Mouse (Mus musculus): Measurements from ENCODE around the gene Zfp628. TPM values are rescaled to one million over a fixed set of nuclear protein-coding genes. Genes with fewer than 3 reads are reported as not detected.

Zfp628 gene
- polyA plus RNA-seq, 1 experiment from 2014 or later, result 5.1 TPM

DNA sequence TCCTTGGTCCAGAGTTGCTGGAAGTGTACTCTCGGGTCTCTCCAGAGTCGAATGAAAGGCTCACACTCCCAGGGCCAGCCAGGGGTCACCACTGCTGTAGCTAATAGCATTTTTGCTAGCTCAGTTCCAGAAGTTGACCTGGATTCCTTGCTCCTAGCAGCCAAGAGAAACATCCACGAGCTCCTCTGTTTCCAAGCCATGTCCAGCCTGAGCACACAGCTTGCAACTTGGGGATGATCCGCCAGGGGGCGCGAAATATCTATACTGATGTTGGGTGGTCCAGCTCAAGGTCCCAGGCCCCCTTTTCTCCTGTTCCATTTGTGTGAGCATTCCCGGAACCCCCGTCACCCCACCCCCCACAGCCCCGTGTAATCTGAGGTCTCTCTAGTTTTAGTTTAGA lies 3.5 kb upstream of the Zfp628 start:
- DNase-seq (peak; percentile 84), ATAC-seq (ENCODE audit: low FRiP score, low TSS enrichment) (no peak)
- Histone ChIP-seq H3K4me1 (ENCODE audit: control insufficient read depth, insufficient read depth, low read length) (peaks cover 10% of the 10 kb centered on the region), H3K4me3 (replicated peaks; ENCODE audit: low read depth, low read length) (no peak overlapping the region), H3K27me3 (ENCODE audit: control insufficient read depth, insufficient read depth, low read length) (no peaks in the 10 kb centered on the region), H3K36me3 (ENCODE audit: control insufficient read depth, insufficient read depth, low read length) (no peaks in the 10 kb centered on the region), H3K4me2 (ENCODE audit: low read length) (0 out of 2 replicates have a peak overlapping the region, but pooled peaks have one; percentile 11), H3K9me3 (ENCODE audit: control insufficient read depth, low read length) (no peaks in the 10 kb centered on the region), H3K9ac (replicated peaks; ENCODE audit: low read length) (no peak overlapping the region), H3K27ac (replicated peaks; ENCODE audit: low read depth, low read length) (no peak overlapping the region)
- 36% methylated on average over 9 of the region's 9 CpGs for WGBS

- H3K9me3 ChIP-seq (ENCODE audit: control insufficient read depth, low read length), result no peaks in the 10 kb centered on the region
- 0 out of 2 replicates have a peak overlapping the region, but pooled peaks have one; percentile 11 for H3K4me2 ChIP-seq (ENCODE audit: low read length)
- peak; percentile 24 for DNase-seq
- no peaks in the 10 kb centered on the region for H3K36me3 ChIP-seq (ENCODE audit: control insufficient read depth, insufficient read depth, low read length)
- H3K9ac ChIP-seq (replicated peaks; ENCODE audit: low read length), result no peak overlapping the region
- 62% methylated on average over 5 of the region's 5 CpGs for WGBS
- H3K4me3 ChIP-seq (replicated peaks; ENCODE audit: low read depth, low read length), result no peak overlapping the region
- H3K4me1 ChIP-seq (ENCODE audit: control insufficient read depth, insufficient read depth, low read length), result peaks cover 17% of the 10 kb centered on the region
- no peaks in the 10 kb centered on the region for H3K27me3 ChIP-seq (ENCODE audit: control insufficient read depth, insufficient read depth, low read length)
- ATAC-seq (ENCODE audit: low FRiP score, low TSS enrichment), result no peak
- no peak overlapping the region for H3K27ac ChIP-seq (replicated peaks; ENCODE audit: low read depth, low read length)
Observed at GRCm38 (mm10) chr7:4912248-4912647, 2.8 kb upstream of the Zfp628 start.

- WGBS, result 17% methylated on average over 14 of the region's 14 CpGs
- peak overlapping the region; percentile 64 for H3K4me2 ChIP-seq (ENCODE audit: low read length)
- peak overlapping the region; percentile 99 for H3K27ac ChIP-seq (replicated peaks; ENCODE audit: low read depth, low read length)
- no peaks in the 10 kb centered on the region for H3K27me3 ChIP-seq (ENCODE audit: control insufficient read depth, insufficient read depth, low read length)
- peak overlapping the region; percentile 60 for H3K4me3 ChIP-seq (replicated peaks; ENCODE audit: low read depth, low read length)
- H3K9ac ChIP-seq (replicated peaks; ENCODE audit: low read length), result peak overlapping the region; percentile 77
- H3K36me3 ChIP-seq (ENCODE audit: control insufficient read depth, insufficient read depth, low read length), result peaks cover 32% of the 10 kb centered on the region
- peaks cover 20% of the 10 kb centered on the region for H3K4me1 ChIP-seq (ENCODE audit: control insufficient read depth, insufficient read depth, low read length)
- peak; percentile 53 for ATAC-seq (ENCODE audit: low FRiP score, low TSS enrichment)
- H3K9me3 ChIP-seq (ENCODE audit: control insufficient read depth, low read length), result no peaks in the 10 kb centered on the region
- DNase-seq, result peak; percentile 71
Observed at GRCm38 (mm10) chr7:4915669-4916416, 826 bp downstream of the Zfp628 start.

DNA sequence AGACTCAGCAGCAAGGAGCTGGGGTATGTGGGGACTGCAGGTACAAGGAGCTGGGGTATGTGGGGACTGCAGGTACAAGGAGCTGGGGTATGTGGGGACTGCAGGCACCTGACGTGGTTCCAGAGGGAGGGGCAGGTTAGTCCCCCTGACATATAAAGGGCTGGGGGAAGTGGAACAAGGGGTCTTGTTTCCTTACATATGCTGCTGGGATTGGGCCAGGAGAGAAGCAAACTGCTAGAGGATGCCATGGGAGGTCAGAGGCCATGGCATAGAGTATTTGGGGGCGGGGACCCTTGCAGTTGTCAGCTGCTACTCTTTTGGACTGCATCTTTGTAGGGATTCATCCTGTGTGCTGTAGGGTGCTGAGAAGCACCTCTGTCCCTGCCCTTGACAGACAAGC lies 2.5 kb downstream of the Zfp628 start:
- Histone ChIP-seq H3K9me3 (ENCODE audit: control insufficient read depth, low read length) (no peaks in the 10 kb centered on the region), H3K4me2 (ENCODE audit: low read length) (no peak overlapping the region), H3K27ac (replicated peaks; ENCODE audit: low read depth, low read length) (no peak overlapping the region), H3K36me3 (ENCODE audit: control insufficient read depth, insufficient read depth, low read length) (peaks cover 33% of the 10 kb centered on the region), H3K27me3 (ENCODE audit: control insufficient read depth, insufficient read depth, low read length) (no peaks in the 10 kb centered on the region), H3K4me1 (ENCODE audit: control insufficient read depth, insufficient read depth, low read length) (peaks cover 35% of the 10 kb centered on the region), H3K4me3 (replicated peaks; ENCODE audit: low read depth, low read length) (no peak overlapping the region), H3K9ac (replicated peaks; ENCODE audit: low read length) (no peak overlapping the region)
- no peak for DNase-seq
- WGBS, result 89% methylated on average over 2 of the region's 2 CpGs
- ATAC-seq (ENCODE audit: low FRiP score, low TSS enrichment), result no peak

GRCm38 (mm10) chr7:4918681-4919080 lies 3.7 kb downstream of the Zfp628 start:
- ATAC-seq (ENCODE audit: low FRiP score, low TSS enrichment) (no peak), DNase-seq (no peak)
- Histone ChIP-seq H3K27ac (replicated peaks; ENCODE audit: low read depth, low read length) (no peak overlapping the region), H3K4me1 (ENCODE audit: control insufficient read depth, insufficient read depth, low read length) (peaks cover 43% of the 10 kb centered on the region), H3K4me3 (replicated peaks; ENCODE audit: low read depth, low read length) (no peak overlapping the region), H3K4me2 (ENCODE audit: low read length) (no peak overlapping the region), H3K9me3 (ENCODE audit: control insufficient read depth, low read length) (no peaks in the 10 kb centered on the region), H3K36me3 (ENCODE audit: control insufficient read depth, insufficient read depth, low read length) (peaks cover 33% of the 10 kb centered on the region), H3K27me3 (ENCODE audit: control insufficient read depth, insufficient read depth, low read length) (no peaks in the 10 kb centered on the region), H3K9ac (replicated peaks; ENCODE audit: low read length) (no peak overlapping the region)
- 94% methylated on average over 15 of the region's 15 CpGs for WGBS

DNA sequence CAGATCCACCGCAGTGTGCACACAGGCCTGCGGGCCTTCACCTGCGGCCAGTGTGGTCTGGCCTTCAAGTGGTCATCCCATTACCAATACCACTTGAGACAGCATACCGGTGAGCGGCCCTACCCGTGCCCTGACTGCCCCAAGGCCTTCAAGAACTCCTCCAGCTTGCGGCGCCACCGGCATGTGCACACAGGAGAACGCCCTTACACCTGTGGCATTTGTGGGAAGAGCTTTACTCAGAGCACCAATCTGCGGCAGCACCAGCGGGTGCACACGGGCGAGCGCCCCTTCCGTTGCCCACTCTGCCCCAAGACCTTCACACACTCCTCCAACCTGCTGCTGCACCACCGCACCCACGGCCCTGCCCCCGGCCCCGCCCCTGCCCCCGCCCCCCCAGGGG lies 4.1 kb downstream of the Zfp628 start:
- Histone ChIP-seq H3K9me3 (ENCODE audit: control insufficient read depth, low read length) (no peaks in the 10 kb centered on the region), H3K27me3 (ENCODE audit: control insufficient read depth, insufficient read depth, low read length) (no peaks in the 10 kb centered on the region), H3K4me2 (ENCODE audit: low read length) (no peak overlapping the region), H3K4me1 (ENCODE audit: control insufficient read depth, insufficient read depth, low read length) (peaks cover 47% of the 10 kb centered on the region), H3K4me3 (replicated peaks; ENCODE audit: low read depth, low read length) (no peak overlapping the region), H3K36me3 (ENCODE audit: control insufficient read depth, insufficient read depth, low read length) (peaks cover 33% of the 10 kb centered on the region), H3K27ac (replicated peaks; ENCODE audit: low read depth, low read length) (no peak overlapping the region), H3K9ac (replicated peaks; ENCODE audit: low read length) (no peak overlapping the region)
- ATAC-seq (ENCODE audit: low FRiP score, low TSS enrichment) (no peak), DNase-seq (no peak)
- WGBS, result 86% methylated on average over 21 of the region's 21 CpGs

- Histone ChIP-seq H3K9me3 (ENCODE audit: control insufficient read depth, low read length) (no peaks in the 10 kb centered on the region), H3K9ac (replicated peaks; ENCODE audit: low read length) (no peak overlapping the region), H3K27ac (replicated peaks; ENCODE audit: low read depth, low read length) (peak overlapping the region; percentile 98; the same call in 1 of the 2 replicates), H3K36me3 (ENCODE audit: control insufficient read depth, insufficient read depth, low read length) (peaks cover 33% of the 10 kb centered on the region), H3K4me3 (replicated peaks; ENCODE audit: low read depth, low read length) (no peak overlapping the region), H3K27me3 (ENCODE audit: control insufficient read depth, insufficient read depth, low read length) (no peaks in the 10 kb centered on the region), H3K4me1 (ENCODE audit: control insufficient read depth, insufficient read depth, low read length) (peaks cover 49% of the 10 kb centered on the region), H3K4me2 (ENCODE audit: low read length) (no peak overlapping the region)
- DNase-seq (no peak), ATAC-seq (ENCODE audit: low FRiP score, low TSS enrichment) (no peak)
- WGBS, result 92% methylated on average over 21 of the region's 21 CpGs
Observed at GRCm38 (mm10) chr7:4919971-4920370, 5.0 kb downstream of the Zfp628 start.

DNA sequence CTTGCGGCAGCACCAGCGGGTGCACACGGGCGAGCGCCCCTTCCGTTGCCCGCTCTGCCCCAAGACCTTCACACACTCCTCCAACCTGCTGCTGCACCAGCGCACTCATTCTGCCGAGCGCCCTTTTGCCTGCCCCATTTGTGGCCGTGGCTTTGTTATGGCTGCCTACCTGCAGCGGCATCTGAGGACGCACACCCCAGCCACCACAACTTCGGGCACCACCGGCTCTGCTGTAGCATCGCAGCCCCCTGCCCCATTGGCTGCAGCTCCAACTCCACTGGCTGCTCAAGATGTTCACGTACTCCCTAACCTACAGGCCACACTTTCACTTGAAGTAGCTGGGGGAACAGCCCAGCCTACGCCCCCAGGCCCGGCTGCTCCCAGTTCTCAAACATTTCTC lies 5.5 kb downstream of the Zfp628 start:
- Histone ChIP-seq H3K4me3 (replicated peaks; ENCODE audit: low read depth, low read length) (no peak overlapping the region), H3K4me1 (ENCODE audit: control insufficient read depth, insufficient read depth, low read length) (peaks cover 54% of the 10 kb centered on the region), H3K9me3 (ENCODE audit: control insufficient read depth, low read length) (no peaks in the 10 kb centered on the region), H3K27ac (replicated peaks; ENCODE audit: low read depth, low read length) (peak overlapping the region; percentile 98), H3K9ac (replicated peaks; ENCODE audit: low read length) (no peak overlapping the region; the same call in 1 of the 2 replicates), H3K4me2 (ENCODE audit: low read length) (no peak overlapping the region), H3K27me3 (ENCODE audit: control insufficient read depth, insufficient read depth, low read length) (no peaks in the 10 kb centered on the region), H3K36me3 (ENCODE audit: control insufficient read depth, insufficient read depth, low read length) (peaks cover 33% of the 10 kb centered on the region)
- WGBS, result 88% methylated on average over 19 of the region's 19 CpGs
- no peak for DNase-seq
- no peak for ATAC-seq (ENCODE audit: low FRiP score, low TSS enrichment)
